In the genomic region with DNA sequence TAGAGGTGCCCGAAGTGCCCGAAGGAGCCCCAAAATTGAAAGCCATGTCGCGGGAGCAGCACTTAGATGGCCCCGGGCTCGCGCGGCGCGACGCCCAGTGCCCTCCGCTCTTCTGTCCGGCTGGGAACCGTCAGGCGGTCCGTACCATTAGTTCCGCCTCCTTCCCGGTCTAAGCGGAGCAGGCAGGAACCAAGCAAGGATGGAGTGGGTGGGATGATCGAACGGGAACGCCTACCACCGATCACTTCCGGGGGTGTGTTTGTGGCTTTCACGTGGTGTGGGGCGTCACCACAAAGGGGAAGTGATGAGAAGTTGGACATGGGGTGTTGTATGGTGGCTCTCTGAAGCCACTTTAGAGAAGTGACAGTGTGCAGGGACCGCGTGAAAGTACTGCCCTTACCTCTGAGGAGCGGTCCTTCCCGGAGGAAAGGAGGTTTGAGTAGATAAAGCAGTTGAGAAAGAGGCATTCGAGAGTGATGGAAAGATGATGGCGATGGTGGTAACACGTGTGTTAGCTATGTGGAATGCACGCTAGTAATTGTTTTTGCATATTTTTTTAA, we compare ENCODE assay signal across 8 mouse cellular contexts. TPM values are rescaled to one million over a fixed set of nuclear protein-coding genes. Genes with fewer than 3 reads are reported as not detected.
DNase-seq lines count a peak whose midpoint lies in the region; ATAC-seq and TF ChIP-seq lines count a peak whose summit lies in the region.

A gene (minus strand): TSS at position 195 of the 560 bp plus-strand sequence.

- peaks cover 7% of the 10 kb centered on the region for H3K4me1 ChIP-seq in embryonic facial prominence, embryonic 13.5 days
- peaks cover 4% of the 10 kb centered on the region; the same call in 1 of the 2 replicates for H3K4me1 ChIP-seq in kidney, adult 2 months (ENCODE audit: control insufficient read depth, insufficient read depth, low read length)
- peaks cover 14% of the 10 kb centered on the region for H3K4me1 ChIP-seq in limb, embryonic 12.5 days (replicated peaks)
- peaks cover 19% of the 10 kb centered on the region for H3K4me1 ChIP-seq in midbrain, embryonic 15.5 days
- H3K4me1 ChIP-seq in spleen, adult 2 months (ENCODE audit: control insufficient read depth, insufficient read depth, insufficient read length) = no peaks in the 10 kb centered on the region; the same call in 1 of the 2 replicates

- DNase-seq in 3134 (ENCODE audit: extremely low read depth, insufficient read length, low spot score) = peak; percentile 98
- DNase-seq in adrenal gland, postnatal 36 days = peak; percentile 95
- peak; percentile 98 for DNase-seq in heart, adult 18-20 months
- peak; percentile 98 for DNase-seq in kidney, adult 2 months
- DNase-seq in spleen, adult 2 months (ENCODE audit: low read depth in 1 of 2, low spot score in 2 of 2) = peak; percentile 93 to 98

- 0 out of 2 replicates have a peak, but pooled peaks have one; percentile 2 for TF ChIP-seq CTCF in kidney, adult 2 months (conservative IDR thresholded peaks at IDR 0.05; ENCODE audit: insufficient read depth, insufficient read length, low read depth, low read length)
- TF ChIP-seq CTCF in spleen, adult 2 months (IDR thresholded peaks at IDR 0.05; ENCODE audit: extremely low read depth, insufficient read depth, insufficient read length, insufficient replicate concordance) = no peak

- under 1% methylated on average over 34 of the region's 34 CpGs for WGBS in embryonic facial prominence, embryonic 13.5 days
- under 1% methylated on average over 34 of the region's 34 CpGs for WGBS in kidney, adult 2 months
- WGBS in limb, embryonic 12.5 days = 1% methylated on average over 34 of the region's 34 CpGs
- under 1% methylated on average over 34 of the region's 34 CpGs for WGBS in midbrain, embryonic 15.5 days
- under 1% methylated on average over 34 of the region's 34 CpGs for WGBS in spleen, adult 2 months

- peak within 1 kb of the TSS; percentile 83 for H3K4me2 ChIP-seq in embryonic facial prominence, embryonic 13.5 days
- peak within 1 kb of the TSS; percentile 84 for H3K4me2 ChIP-seq in limb, embryonic 12.5 days
- peak within 1 kb of the TSS; percentile 82 for H3K4me2 ChIP-seq in midbrain, embryonic 15.5 days

- peak; percentile 100 for ATAC-seq in embryonic facial prominence, embryonic 13.5 days (ENCODE audit: insufficient number of reproducible peaks, insufficient read depth, low FRiP score, low TSS enrichment, low read depth)
- ATAC-seq in limb, embryonic 12.5 days (ENCODE audit: insufficient number of reproducible peaks, insufficient read depth, low FRiP score, low TSS enrichment, low read depth) = peak; percentile 99
- peak; percentile 100 for ATAC-seq in midbrain, embryonic 15.5 days (replicated peaks)

- peak; percentile 40 for TF ChIP-seq POLR2A in kidney, adult 2 months (IDR thresholded peaks at IDR 0.05; ENCODE audit: low read depth, low read length)
- peak; percentile 28 for TF ChIP-seq POLR2A in spleen, adult 2 months (IDR thresholded peaks at IDR 0.05; ENCODE audit: low read depth, low read length)

- H3K9ac ChIP-seq in embryonic facial prominence, embryonic 13.5 days = peak within 1 kb of the TSS; percentile 95
- H3K9ac ChIP-seq in limb, embryonic 12.5 days (replicated peaks) = peak within 1 kb of the TSS; percentile 95
- H3K9ac ChIP-seq in midbrain, embryonic 15.5 days = peak within 1 kb of the TSS; percentile 97

- no peaks in the 10 kb centered on the region for H3K9me3 ChIP-seq in embryonic facial prominence, embryonic 13.5 days
- no peaks in the 10 kb centered on the region for H3K9me3 ChIP-seq in limb, embryonic 12.5 days
- no peaks in the 10 kb centered on the region for H3K9me3 ChIP-seq in midbrain, embryonic 15.5 days

- H3K27ac ChIP-seq in embryonic facial prominence, embryonic 13.5 days = peak within 1 kb of the TSS; percentile 86
- no peak within 1 kb of the TSS for H3K27ac ChIP-seq in kidney, adult 2 months (ENCODE audit: insufficient read depth, low read depth, low read length)
- H3K27ac ChIP-seq in limb, embryonic 12.5 days = peak within 1 kb of the TSS; percentile 88
- peak within 1 kb of the TSS; percentile 84 for H3K27ac ChIP-seq in midbrain, embryonic 15.5 days
- peak within 1 kb of the TSS; percentile 77 for H3K27ac ChIP-seq in spleen, adult 2 months (ENCODE audit: insufficient read depth, low read length)

- H3K4me3 ChIP-seq in embryonic facial prominence, embryonic 13.5 days = peak within 1 kb of the TSS; percentile 93
- peak within 1 kb of the TSS; percentile 60 for H3K4me3 ChIP-seq in kidney, adult 2 months (ENCODE audit: insufficient read depth, low read depth, low read length)
- H3K4me3 ChIP-seq in limb, embryonic 12.5 days (replicated peaks) = peak within 1 kb of the TSS; percentile 96
- H3K4me3 ChIP-seq in midbrain, embryonic 15.5 days = peak within 1 kb of the TSS; percentile 98
- H3K4me3 ChIP-seq in spleen, adult 2 months (ENCODE audit: extremely low read depth, insufficient read depth, insufficient read length) = peak within 1 kb of the TSS; percentile 75

- no peaks in the 10 kb centered on the region for H3K27me3 ChIP-seq in embryonic facial prominence, embryonic 13.5 days
- no peaks in the 10 kb centered on the region for H3K27me3 ChIP-seq in kidney, adult 2 months (replicated peaks; ENCODE audit: control insufficient read depth, insufficient read depth, low read length)
- no peaks in the 10 kb centered on the region for H3K27me3 ChIP-seq in limb, embryonic 12.5 days
- H3K27me3 ChIP-seq in midbrain, embryonic 15.5 days (replicated peaks) = no peaks in the 10 kb centered on the region
- no peaks in the 10 kb centered on the region for H3K27me3 ChIP-seq in spleen, adult 2 months (ENCODE audit: control insufficient read depth, insufficient read depth, low read length)

- 0 out of 2 replicates have a peak, but pooled peaks cover 6% of the 10 kb centered on the region for H3K36me3 ChIP-seq in embryonic facial prominence, embryonic 13.5 days
- no peaks in the 10 kb centered on the region for H3K36me3 ChIP-seq in kidney, adult 2 months (ENCODE audit: control insufficient read depth, insufficient read depth, low read length)
- peaks cover 7% of the 10 kb centered on the region; the same call in 1 of the 2 replicates for H3K36me3 ChIP-seq in limb, embryonic 12.5 days
- H3K36me3 ChIP-seq in midbrain, embryonic 15.5 days (replicated peaks) = no peaks in the 10 kb centered on the region
- H3K36me3 ChIP-seq in spleen, adult 2 months (ENCODE audit: control insufficient read depth, insufficient read depth, low read length) = no peaks in the 10 kb centered on the region

RNA-seq across cellular contexts. Expression of the gene that starts here (rescaled TPM):
- total RNA-seq in adrenal gland, postnatal 36 days (2021) = 10 to 100 TPM; 28.4 to 31.3 TPM
- polyA plus RNA-seq in embryonic facial prominence, embryonic 13.5 days (2015; fragmentation: Nextera tagmentation; extraction: Ambion mirVana) = 52.7 and 57.0 TPM in 2 replicates
- 10 to 100 TPM; 19.1 to 21.9 TPM for total RNA-seq in heart, adult 18-20 months (2021)
- 14.5 and 14.8 TPM in 2 replicates for polyA plus RNA-seq in kidney, adult 2 months (2012; rRNA removed)
- 66.8 and 68.1 TPM in 2 replicates for polyA plus RNA-seq in limb, embryonic 12.5 days (2016; fragmentation: Nextera tagmentation; extraction: Ambion mirVana)
- 50.5 and 56.4 TPM in 2 replicates for polyA plus RNA-seq in midbrain, embryonic 15.5 days (2015; fragmentation: Nextera tagmentation; extraction: Ambion mirVana)
- 12.2 and 12.4 TPM in 2 replicates for polyA plus RNA-seq in spleen, adult 2 months (2012; rRNA removed)
